Mouse (Mus musculus) urinary bladder, postnatal 36 days (tissue): ENCODE data around the gene Gm20518.
A peak's percentile ranks its signal among the peaks of the same experiment; 100 is the strongest.

Experiments
- DNase-seq, 2 experiments: peaks; one replicate each; pipeline ENCODE4 v3.0.0; 2022; ENCODE audit warnings: low spot score in 2 of 2, mixed read lengths in 1 of 2

The Gm20518 gene

GRCm38 (mm10) chr16:17896091-17896490 is 4.6 kb upstream of the Gm20518 start:
- DNase-seq, result no peak

- no peak for DNase-seq
Observed at GRCm38 (mm10) chr16:17893923-17894322, 2.5 kb upstream of the Gm20518 start, which contains the start of gene Tssk1. Gene Tssk1 (plus strand): TSS chr16:17894223.

GRCm38 (mm10) chr16:17892606-17893005 is 1.1 kb upstream of the Gm20518 start:
- no peak for DNase-seq

- DNase-seq, result peak; percentile 57 to 77
Observed at GRCm38 (mm10) chr16:17890917-17891566, 429 bp downstream of the Gm20518 start.

GRCm38 (mm10) chr16:17890342-17890727 is 1.1 kb downstream of the Gm20518 start:
- DNase-seq, result no peak

GRCm38 (mm10) chr16:17889689-17890341 is 1.7 kb downstream of the Gm20518 start:
- DNase-seq, result no peak

GRCm38 (mm10) chr16:17884116-17884515 is 7.4 kb downstream of the Gm20518 start:
- DNase-seq, result no peak

- peak; percentile 17 to 28 for DNase-seq
Observed at GRCm38 (mm10) chr16:17882196-17882595, 9.3 kb downstream of the Gm20518 start.

- DNase-seq, result no peak
Observed at GRCm38 (mm10) chr16:17879571-17879970, 11.9 kb downstream of the Gm20518 start.

- no peak for DNase-seq
Observed at GRCm38 (mm10) chr16:17876096-17876495, 15.4 kb downstream of the Gm20518 start.

- DNase-seq, result no peak
Observed at GRCm38 (mm10) chr16:17875174-17875573, 16.3 kb downstream of the Gm20518 start.

- no peak for DNase-seq
Observed at GRCm38 (mm10) chr16:17872995-17873394, 18.5 kb downstream of the Gm20518 start.

- DNase-seq, result no peak
Observed at GRCm38 (mm10) chr16:17871248-17871647, 20.2 kb downstream of the Gm20518 start.

- DNase-seq, result peak; percentile 66 to 74
Observed at GRCm38 (mm10) chr16:17865770-17866169, 25.7 kb downstream of the Gm20518 start.

GRCm38 (mm10) chr16:17865293-17865692 is 26.2 kb downstream of the Gm20518 start:
- no peak for DNase-seq

GRCm38 (mm10) chr16:17858592-17858991 is 32.9 kb downstream of the Gm20518 start:
- DNase-seq, result no peak

- no peak for DNase-seq
Observed at GRCm38 (mm10) chr16:17857157-17857556, 34.3 kb downstream of the Gm20518 start.

GRCm38 (mm10) chr16:17853263-17853662 is 38.2 kb downstream of the Gm20518 start:
- no peak for DNase-seq

- no peak for DNase-seq
Observed at GRCm38 (mm10) chr16:17851860-17852259, 39.6 kb downstream of the Gm20518 start.

GRCm38 (mm10) chr16:17851331-17851730 is 40.1 kb downstream of the Gm20518 start:
- no peak for DNase-seq

- DNase-seq, result no peak
Observed at GRCm38 (mm10) chr16:17849486-17849885, 42.0 kb downstream of the Gm20518 start.

- no peak for DNase-seq
Observed at GRCm38 (mm10) chr16:17848928-17849327, 42.5 kb downstream of the Gm20518 start.

GRCm38 (mm10) chr16:17848431-17848830 is 43.0 kb downstream of the Gm20518 start:
- no peak for DNase-seq
